Mouse (Mus musculus): ENCODE measurements around the gene Tbcc.

The Tbcc gene

GRCm38 (mm10) chr17:46903876-46904490, 13.5 kb downstream of the Tbcc start:
- peak; percentile 69 for DNase-seq (ENCODE audit: low read depth, low spot score)

GRCm38 (mm10) chr17:46910186-46910585, 19.7 kb downstream of the Tbcc start, which contains the start of gene Prph2:
TSS of gene Prph2 (plus strand) at chr17:46910459.
- no peak for DNase-seq (ENCODE audit: low read depth, low spot score)

GRCm38 (mm10) chr17:46912331-46912730, 21.8 kb downstream of the Tbcc start:
- DNase-seq (ENCODE audit: low read depth, low spot score): no peak

GRCm38 (mm10) chr17:46915129-46915528, 24.6 kb downstream of the Tbcc start:
- no peak for DNase-seq (ENCODE audit: low read depth, low spot score)

GRCm38 (mm10) chr17:46918951-46919350, 28.5 kb downstream of the Tbcc start:
- DNase-seq (ENCODE audit: low read depth, low spot score): no peak

- DNase-seq (ENCODE audit: low read depth, low spot score): no peak
Observed at GRCm38 (mm10) chr17:46920855-46921254, 30.4 kb downstream of the Tbcc start.

- DNase-seq (ENCODE audit: low read depth, low spot score): no peak
Observed at GRCm38 (mm10) chr17:46926192-46926591, 35.7 kb downstream of the Tbcc start.

GRCm38 (mm10) chr17:46926941-46927340, 36.5 kb downstream of the Tbcc start:
- no peak for DNase-seq (ENCODE audit: low read depth, low spot score)

- DNase-seq (ENCODE audit: low read depth, low spot score): no peak
Observed at GRCm38 (mm10) chr17:46927781-46928180, 37.3 kb downstream of the Tbcc start.

- no peak for DNase-seq (ENCODE audit: low read depth, low spot score)
Observed at GRCm38 (mm10) chr17:46929277-46929676, 38.8 kb downstream of the Tbcc start.

- DNase-seq (ENCODE audit: low read depth, low spot score): no peak
Observed at GRCm38 (mm10) chr17:46929897-46930296, 39.4 kb downstream of the Tbcc start.

GRCm38 (mm10) chr17:46932961-46933360, 42.5 kb downstream of the Tbcc start:
- DNase-seq (ENCODE audit: low read depth, low spot score): no peak

- peak; percentile 58 for DNase-seq (ENCODE audit: low read depth, low spot score)
Observed at GRCm38 (mm10) chr17:46933557-46934348, 43.3 kb downstream of the Tbcc start.

- DNase-seq (ENCODE audit: low read depth, low spot score): no peak
Observed at GRCm38 (mm10) chr17:46940461-46940860, 50.0 kb downstream of the Tbcc start.
